Mouse (Mus musculus): ENCODE results near the gene Rsrc2.

Rsrc2 gene

DNA sequence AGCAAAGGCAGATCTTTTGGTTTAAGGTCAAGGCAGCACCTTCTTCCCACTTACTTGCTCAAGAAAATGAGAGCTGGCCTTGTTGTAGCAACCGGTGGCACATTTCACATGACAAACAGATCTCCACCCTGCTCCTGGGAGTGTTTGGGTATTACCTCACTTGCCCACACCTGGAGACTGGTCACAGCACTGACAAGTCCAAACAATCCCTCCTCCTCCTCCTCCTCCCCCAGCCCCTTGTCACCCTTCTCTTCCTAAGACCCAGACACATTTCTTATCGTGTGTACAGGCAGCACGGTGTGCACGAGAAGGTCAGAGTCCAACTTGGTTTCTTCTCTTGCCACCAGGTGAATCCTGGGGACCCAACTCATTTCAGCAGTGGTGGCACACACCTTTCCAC is 52.3 kb downstream of the Rsrc2 start:
- DNase-seq (ENCODE audit: extremely low read depth, low read depth), result no peak

DNA sequence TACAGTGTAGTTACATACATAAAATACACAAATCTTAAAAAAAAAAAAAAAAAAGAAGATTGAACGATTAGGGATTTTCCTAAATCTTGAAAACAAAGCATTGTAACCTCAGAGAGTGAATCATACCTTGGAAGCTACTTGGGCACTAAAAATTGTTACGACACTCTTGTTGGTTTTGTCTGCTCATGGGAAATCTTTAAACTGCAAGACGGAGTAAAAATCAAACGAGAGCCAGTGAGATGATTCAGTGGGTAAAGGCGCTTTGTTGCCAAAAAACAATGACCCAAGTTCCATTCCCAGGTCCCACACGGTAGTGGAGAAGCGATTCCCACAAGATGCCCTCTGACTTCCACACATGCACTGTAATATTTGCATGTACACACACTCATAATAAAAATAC is 53.0 kb downstream of the Rsrc2 start:
- no peak for DNase-seq (ENCODE audit: extremely low read depth, low read depth)

DNA sequence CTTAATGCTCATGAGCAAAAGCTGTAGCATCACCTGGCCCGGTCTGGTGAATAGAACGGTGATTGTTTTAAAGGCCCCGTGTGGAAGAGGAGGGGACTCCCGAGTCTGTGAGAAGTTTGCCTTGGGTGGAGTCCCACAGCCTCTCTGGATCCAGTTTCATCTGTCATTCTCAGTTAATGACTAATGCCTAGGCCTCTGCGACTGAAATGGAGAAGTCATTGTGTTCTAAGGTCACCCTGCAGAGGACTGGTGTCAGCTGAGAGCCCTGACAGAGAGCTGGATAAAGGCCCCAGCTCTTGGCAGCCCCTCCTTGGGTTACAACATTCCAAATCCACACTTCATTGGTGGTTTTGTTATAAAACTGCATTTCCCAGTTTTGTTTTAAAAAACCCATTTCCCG is 54.7 kb downstream of the Rsrc2 start:
- DNase-seq (ENCODE audit: extremely low read depth, low read depth), result no peak

DNA sequence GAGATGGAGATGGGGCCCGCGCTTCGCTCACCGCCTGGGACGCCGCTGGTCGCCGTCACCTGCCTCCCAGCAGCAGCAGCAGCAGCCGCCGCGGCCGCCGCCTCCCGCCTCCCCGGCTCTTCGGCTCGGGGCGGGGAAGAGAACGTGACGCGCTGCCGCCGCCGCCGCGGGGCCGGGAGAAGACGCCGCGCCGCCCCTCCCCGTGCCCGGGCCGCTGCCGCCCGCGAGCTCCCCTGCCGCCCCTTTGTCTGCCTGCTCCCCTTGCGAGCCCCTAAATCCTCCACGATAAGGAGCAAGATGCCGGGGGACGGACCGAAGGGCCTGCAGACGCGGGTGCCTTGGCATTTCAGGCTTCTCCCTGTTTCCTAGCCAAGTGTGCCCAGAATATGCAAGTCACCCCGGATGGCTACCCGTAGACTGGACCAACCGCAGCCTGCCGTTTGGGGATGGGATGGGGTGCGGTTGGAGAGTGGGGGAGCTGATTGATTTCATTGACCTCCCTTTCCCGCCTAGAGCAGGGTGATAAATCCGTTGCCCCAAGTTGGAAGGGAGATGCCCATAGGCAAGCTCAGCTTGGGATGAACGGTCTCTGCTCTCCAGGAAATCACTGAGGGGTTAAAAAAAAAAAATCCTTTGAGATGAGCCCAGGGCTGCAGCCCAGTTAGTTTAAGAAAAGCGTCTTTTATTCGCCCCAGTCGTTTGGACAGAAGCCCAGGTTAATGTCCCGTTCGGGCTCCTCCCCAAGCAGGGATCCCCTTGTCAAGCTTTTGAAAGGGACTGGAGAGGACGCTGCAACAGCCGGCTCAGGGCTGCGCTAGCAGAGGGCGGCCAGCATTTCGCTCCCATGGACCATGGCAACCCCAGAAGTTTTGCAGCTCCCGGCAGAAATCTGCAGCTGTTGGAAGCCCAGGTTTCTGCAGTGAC is 64.7 kb downstream of the Rsrc2 start, which contains the start of gene Clip1:
Clip1 (minus strand) TSS at position 398 of the 924 bp plus-strand sequence.
- DNase-seq (ENCODE audit: extremely low read depth, low read depth), result no peak

DNA sequence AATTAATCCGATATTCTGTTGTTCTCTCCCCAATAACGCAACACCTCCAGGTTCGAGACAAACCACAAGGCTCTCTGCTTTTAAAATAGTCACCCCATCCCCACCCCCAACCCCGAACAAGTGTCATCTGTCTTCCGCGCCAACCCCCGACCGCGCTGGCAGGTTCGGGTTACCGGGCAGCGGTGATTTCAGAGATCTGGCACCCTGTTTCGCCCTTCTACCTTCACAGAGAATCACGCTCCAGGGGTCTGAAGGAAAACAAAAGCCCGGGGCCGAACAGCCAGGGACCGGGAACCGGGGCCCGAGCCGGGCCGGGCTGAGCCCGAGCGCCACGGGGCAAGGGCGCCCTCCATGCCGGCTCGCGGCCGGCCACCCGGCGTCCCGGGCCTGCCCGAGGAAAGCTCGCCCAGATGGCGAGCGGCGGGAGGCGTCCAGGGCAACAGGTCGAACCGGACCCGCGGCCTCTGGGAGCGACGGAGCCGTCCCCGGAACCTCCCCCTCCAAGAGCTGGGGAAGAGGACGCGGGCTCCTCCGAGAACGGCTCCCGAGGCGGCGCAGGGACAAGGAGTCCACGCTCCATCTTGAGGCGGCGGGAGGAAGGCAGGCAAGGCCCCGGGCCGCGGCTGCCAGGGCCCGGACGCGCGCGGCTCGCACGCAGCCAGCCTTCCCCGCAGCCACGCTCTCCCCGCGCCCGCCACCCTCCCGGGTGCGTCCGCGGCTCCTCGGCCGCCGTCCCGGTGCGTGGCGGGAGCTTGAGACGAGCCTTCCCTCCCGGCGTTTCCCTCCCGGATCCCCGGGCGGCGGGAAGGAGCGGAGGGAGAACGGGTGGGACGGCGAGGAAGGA is 65.6 kb downstream of the Rsrc2 start:
- no peak for DNase-seq (ENCODE audit: extremely low read depth, low read depth)

DNA sequence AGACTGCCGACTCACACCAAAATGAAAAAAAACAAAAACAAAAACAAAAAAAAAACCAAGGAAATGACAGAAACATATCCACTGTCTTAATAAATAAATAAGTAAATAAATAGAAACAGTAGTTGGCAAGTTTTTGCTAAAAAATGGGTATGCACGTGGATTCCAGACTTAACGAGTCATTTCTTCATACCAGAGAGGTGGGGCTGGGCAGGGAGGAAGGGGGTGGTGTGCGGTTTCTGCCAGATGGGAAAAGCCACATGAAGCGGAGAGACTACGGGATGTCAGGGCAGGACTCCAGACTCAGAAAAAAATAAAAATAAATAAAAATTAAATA is 66.2 kb downstream of the Rsrc2 start:
- DNase-seq (ENCODE audit: extremely low read depth, low read depth), result no peak

DNA sequence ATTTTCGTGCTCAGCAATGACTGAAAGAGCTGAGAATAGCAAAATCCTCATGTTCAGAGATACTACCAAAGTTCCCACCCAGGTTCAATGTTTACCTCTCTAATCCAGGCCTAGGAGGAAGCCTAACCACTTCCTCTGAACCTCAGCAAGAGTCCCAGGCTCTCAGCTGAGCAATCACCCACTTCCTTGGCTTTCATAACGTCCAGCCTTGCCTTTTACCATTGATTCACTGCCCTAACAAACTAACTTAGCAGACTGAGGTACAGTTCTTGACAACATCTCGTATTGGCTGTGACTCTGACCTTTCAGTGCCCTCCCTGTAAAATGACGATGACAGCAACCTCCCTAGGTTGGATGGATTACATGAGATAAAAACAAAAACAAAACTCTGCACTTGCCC is 66.8 kb downstream of the Rsrc2 start:
- DNase-seq (ENCODE audit: extremely low read depth, low read depth), result no peak

DNA sequence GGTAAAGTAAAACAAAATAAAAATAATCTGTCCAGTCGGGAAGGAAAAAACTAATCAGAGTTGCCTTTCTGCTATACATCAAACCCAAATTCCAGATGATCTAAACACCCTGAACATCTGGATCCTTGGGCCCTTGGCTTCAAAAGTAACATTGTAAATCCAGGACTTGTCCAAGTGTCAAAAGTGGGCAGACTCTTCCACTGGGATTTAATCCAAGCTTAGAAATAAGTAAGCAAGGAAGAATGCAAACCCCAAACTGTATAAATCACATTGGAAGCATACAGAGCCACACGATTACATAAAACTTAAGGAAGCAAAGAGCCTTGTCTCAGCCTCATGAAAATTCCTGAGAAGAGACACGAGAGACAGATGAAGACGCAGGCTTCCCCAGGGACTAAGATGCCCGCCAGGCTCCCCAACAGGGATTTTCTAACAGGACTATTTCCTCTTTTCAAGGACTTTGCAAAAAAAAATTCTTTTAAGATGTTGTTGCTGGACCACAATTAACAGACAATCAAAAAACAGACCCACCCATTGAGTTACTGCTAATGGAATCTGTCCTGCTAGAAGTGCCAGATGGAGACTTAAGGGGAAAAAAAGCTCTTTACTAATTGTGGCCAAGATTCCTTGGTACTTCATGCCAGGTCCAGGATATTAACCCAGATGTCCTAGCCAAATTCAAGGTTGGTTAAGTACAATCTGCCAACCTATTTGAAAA is 69.5 kb downstream of the Rsrc2 start:
- DNase-seq (ENCODE audit: extremely low read depth, low read depth), result no peak

DNA sequence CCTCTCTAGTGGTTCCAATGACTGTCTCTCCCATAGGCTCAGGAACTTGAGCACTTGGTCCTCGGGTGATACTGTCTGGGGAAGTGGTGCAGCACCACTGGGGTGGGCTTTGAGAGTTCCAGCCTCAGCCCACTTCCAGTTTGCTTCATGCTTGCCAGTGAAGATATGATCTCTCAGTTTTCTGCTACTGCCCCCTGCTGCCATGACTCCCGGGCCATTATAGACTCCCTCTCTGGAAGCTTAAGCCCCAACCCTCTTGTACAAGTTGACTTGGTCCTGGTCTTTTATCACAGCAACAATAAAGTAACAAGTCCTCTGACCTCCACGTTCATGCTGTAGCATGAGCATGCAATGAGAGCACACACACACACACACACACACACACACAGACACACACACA is 70.1 kb downstream of the Rsrc2 start:
- DNase-seq (ENCODE audit: extremely low read depth, low read depth), result no peak

All from MEL-GATA-1-ER (cell line).